Mouse (Mus musculus): ENCODE results near the gene Lhcgr.

DNA sequence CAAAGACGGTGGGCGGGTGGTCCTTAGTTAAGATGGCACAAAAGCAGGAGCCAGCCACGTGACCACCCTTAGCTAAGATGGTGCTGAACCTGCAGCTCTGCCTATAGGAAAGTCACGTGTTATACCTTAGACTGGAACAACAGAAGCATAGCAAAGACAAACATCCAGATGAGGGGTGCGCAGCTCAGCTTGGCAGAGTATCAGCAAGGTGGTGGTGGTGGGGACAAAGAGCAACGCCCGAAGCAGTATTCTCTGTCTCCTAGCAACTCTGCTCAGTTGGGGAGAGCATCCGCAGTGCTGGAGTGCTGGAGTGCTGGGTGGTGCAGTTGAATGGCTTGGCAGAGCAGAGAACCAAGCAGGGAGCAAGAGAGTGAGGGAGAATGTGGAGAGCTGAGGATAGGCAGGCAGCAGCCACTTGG lies 85.5 kb downstream of the Lhcgr start:
- TF ChIP-seq GATA1 (IDR thresholded peaks at IDR 0.05; ENCODE audit: low read length) (no peak), TAL1 (IDR thresholded peaks at IDR 0.05; ENCODE audit: low read length) (no peak)
